Mouse (Mus musculus): ENCODE measurements around the gene Rbm34.
"Not testable (repeated sequence)": the region's sequence is repeated elsewhere in the genome, so short reads cannot be mapped to it uniquely, and the experiment has no call there.

Rbm34 gene

DNA sequence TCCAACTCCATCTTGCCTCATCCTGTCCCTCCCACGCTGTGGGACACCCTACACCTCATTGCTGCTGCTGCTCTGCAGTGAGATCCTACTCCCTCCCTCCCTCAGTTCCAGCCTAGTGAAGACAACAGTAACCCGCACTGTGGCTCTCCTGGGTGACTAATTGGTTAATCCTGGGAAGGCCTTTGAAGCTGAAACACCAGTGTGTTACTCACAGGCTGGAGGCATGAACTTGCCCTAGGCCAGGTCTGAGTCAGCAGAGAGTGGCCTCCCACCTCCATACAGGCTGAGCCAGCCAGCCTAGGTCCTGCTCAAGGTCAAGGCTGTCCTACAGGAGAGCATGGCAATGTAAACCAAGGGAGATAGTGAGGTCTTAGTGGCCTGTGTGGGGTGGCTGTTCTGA is 51.6 kb downstream of the Rbm34 start:
- no peak for DNase-seq (ENCODE audit: low spot score in 2 of 2)

DNA sequence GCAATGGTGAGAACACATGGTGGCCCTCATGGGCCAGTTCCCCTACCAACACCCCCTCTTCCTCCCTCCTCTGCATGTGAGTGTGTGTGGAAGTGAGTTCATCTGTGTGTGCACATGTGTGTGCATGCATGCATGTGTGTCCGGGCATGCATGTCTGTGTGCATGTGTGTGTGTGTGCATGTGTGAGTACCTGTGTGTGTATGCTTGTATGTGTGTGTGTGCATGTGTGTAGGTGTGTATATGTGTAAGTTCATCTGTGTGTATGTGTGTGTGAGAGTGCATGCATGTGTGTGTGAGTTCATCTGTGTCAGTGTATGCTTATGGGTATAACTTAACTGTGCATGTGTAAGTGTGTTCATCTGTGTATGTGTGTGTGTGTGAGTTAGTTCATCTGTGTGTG is 52.5 kb downstream of the Rbm34 start:
- DNase-seq (ENCODE audit: low spot score in 2 of 2): no peak

DNA sequence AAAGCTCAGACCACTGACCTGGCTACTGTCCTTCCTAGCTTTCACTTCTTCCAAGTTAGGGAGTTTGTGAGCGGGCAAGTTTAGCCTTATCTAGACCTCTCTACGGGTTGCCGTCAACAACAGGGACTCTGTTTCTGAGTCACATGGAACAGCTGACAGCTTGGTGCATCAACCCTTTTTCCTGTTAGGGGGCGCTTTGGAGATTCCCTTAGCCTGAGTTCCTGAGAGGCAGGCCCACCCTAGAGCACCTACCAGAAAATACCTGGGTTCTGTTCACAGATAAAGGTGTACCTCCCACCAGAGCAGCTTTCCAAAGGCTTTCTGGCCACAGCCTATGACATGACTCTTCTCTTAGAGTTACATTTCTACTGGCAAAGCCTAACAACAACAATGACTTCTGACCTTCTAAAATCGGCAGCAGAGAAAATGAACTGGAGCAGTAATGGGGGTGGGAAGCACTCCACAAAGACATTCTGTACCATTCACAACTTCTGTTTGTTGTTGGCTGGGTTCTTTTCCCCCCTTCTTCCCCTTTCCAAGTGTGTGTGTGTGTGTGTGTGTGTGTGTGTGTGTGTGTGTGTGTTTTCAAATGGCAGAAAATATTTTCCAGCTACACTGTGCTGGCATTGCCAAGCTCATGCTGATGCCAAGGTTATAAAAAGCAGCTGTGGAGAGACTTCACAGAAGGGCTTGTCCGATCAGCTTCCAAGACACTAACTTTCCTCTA is 53.5 kb downstream of the Rbm34 start:
- no peak for DNase-seq (ENCODE audit: low spot score in 2 of 2)

DNA sequence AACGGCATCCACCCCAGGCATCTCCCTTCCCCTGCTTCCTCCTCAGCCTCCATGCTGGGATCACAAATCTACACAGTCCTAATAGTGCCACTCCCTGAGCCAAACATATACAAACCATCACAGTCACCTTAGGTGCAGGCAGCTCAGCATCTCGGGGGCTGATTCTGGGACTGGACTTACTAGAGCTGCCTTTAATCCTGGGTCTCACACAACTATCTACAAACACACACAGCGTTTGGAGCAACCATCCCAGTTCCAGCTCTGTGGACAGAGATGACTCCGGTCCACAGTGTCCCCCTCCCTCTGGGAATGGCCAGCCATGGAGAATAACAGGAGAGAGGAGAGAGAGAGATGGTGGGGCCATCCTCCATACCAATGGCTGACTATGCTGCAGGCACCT is 54.3 kb downstream of the Rbm34 start:
- no peak for DNase-seq (ENCODE audit: low spot score in 2 of 2)

DNA sequence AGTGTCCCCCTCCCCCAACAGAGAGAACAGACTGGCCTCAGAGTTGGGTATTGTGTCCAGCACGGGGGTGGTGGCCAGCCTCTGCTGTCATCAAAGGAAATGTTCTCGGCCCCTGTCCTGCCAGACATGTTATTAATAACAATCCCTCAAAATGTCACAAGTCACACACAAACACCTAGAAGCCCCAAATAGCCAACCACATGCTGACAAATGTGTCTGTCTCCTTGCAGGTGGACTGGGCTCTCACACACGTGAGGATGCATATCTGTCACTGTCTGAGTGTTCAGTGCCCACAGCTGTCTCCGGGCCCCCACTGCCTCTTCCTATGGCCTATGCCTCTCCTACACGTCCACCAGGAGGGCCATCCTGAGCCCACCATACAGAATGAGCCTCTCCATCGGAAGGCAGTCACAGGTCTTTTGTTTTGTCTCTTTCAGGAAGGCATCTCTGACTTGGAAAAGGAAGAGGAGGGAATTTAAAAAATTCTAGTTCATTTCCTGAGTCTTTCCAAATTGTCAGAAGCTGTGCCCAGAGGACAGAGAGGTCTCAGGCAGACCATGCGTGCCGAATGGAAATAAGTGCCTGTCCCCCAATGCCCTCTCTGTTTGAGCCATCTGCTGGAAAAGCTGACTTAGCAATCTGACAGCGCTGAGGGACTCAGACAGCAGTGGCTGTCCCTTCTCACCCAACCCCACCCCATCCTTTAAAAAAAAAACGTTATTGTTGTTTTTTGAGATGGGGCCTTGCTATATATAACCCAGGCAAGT is 56.1 kb downstream of the Rbm34 start:
- DNase-seq (ENCODE audit: low spot score in 2 of 2): peak in 1 of 2 experiments; percentile 27

DNA sequence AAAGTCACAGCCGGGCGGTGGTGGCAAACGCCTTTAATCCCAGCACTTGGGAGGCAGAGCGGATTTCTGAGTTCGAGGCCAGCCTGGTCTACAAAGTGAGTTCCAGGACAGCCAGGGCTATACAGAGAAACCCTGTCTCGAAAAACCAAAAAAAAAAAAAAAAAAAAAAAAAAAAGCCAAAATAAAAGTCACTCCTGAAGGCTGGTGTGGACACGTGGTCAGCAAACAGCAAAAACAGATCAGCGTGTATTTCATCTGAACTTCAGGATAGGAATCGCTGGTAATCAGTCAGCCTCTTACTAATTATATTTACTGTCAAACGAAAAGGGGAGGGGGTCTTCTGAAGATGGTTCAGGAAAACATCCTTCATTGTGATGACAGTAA is 56.8 kb downstream of the Rbm34 start:
- not testable (repeated sequence) for DNase-seq (ENCODE audit: low spot score in 2 of 2)

DNA sequence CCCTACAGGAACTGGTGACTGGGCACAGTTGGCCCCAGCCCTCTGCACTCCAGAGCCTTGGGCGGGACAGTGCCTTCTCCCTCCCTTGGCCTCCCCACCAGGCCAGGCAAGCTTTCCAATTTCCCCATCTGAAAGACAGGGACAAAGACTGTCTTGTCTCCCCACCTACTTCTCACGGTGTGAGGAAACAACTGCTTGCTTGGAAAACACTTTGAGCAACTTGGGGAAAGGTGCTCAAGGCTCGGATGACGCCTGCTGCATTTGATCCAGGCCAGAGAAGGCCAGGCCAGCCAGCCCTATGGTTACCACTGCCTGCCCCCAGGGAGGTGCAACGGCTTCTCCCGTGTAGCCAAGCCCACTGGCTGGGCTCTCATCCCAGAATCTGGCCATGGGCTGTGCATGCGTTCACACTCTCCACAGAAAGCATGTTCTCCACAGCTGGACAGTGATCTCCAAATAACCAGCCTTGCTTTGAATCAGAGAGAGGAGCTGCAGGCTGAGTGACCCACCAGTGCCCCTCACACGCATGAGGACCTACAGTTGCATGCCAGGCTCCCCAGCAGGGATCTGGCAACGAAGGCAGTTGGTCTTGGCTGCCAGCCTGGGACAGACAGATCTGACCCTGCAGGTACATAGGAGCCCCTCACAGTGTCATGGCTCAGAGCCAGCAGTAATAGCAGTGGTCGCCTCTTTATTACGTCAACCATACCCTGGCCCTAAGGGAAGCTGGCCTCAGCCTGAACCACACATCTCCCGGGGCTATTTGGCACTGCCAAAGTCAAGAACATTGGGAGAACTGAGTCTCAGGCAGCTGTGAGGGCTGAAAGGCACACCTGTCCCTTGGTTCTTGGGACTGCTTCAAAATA is 57.4 kb downstream of the Rbm34 start:
- DNase-seq (ENCODE audit: low spot score in 2 of 2): no peak

DNA sequence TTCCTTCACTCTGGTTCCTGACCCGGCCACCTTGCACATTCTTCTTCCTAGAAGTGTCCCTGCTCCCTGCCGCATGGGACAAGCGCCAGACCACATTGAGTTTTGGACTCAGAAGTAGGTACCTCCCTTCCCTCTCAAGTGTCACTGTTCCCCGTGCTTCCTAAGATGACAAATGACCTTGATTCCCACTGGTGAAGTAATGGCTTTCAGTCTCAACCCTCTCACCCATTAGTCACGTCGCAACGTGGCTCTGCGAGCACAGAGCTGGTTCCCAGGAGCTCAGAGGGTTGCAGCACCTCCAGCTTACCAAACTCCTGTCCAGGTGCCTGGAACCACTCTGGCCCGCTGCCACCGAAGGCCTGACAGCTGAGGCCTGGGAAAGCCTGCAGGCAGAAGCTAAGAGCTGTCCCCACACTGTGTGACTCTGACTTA is 61.5 kb downstream of the Rbm34 start:
- no peak for DNase-seq (ENCODE audit: low spot score in 2 of 2)

DNA sequence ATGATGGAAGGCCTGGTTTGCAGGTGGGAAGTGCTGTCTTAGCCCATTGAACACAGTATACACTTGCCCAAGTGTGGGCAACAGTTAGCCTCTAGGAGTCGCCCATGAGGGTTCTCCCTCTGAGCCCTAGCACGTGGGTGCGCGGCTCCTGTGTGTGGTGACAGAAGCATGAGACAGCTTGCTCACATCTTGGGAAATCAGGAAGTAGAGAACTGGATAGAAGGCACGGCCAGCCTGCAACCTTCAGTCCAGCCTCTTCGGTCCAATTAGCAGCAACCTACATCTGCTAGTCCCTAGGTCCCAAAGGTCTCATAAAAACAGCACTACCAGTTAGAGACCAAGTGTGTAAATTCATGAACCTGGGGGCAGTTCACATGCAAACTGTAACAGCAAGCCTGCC is 62.1 kb downstream of the Rbm34 start:
- DNase-seq (ENCODE audit: low spot score in 2 of 2): no peak

DNA sequence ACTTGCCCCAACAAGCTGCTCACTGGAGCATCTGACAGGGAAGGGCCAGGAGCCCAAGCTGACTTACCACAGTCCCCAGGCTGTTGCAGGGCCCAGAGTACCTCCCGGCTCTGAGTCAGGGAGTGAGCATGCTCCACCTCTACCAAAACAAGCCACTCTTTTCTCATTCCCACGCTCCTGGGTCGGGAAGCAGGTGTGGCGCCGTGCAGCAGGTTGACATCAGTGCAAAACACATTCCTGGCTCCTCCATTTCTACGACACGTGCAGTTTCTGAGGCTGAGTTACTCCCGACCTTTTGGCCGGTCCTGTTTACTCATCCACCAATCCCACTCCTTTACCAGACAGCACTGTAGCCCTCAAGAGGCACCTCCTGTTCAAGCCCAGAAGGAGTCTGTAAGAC is 62.9 kb downstream of the Rbm34 start:
- no peak for DNase-seq (ENCODE audit: low spot score in 2 of 2)

DNA sequence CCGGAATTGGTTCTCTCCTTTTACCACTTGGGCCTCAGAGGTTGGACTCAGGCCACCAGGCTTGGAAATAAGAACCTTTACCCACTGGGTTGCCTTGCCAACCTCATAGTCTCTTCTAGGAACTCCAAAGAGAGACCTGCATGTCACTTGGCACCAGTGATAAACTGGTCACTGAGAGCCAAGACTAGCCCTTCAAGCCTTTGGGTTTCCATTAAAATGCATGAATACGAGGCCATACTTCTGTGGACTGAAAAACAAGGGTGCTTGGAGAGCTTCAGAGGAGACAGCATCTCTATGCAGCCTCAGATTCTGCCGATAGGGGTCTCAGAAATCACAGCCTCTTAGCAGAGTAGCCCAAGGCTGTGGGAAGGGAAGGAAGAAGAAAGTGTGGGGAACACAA is 63.5 kb downstream of the Rbm34 start:
- DNase-seq (ENCODE audit: low spot score in 2 of 2): no peak

DNA sequence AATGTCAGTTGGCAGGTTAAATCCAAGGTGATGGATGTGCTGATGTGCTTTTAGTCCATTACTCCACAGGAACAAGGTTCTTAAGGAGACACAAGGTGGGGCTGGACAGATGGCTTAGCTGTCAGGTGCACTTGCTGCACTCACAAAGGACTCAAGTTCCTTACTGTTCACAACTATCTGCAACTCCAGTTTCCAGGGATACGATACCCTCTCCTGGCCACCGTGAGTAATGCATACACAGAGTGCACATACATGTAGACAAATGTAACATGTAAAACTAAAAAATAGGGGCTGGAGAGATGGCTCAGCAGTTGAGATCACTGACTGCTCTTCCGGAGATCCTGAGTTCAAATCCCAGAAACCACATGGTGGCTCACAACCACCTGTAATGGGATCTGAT is 65.5 kb downstream of the Rbm34 start:
- DNase-seq (ENCODE audit: low spot score in 2 of 2): peak in 1 of 2 experiments; percentile 37

DNA sequence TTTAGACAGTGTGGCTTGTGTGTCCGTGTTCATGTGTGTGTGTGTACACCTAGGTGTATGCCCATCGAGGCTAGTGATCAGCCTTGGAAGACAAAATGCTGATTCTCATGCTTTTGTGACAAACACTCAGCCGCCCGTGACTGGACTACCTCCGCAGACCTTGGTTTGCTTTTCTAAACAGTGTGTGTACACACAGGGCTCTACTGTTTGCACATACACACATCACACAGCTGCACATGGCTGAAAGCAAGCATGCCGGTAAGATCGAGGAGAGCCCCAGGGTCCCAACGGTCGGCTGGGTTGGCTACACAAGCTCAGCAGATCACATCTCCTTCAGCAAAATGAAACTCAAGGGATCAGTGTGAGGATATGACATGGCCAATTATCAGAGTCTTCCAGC is 66.9 kb downstream of the Rbm34 start:
- DNase-seq (ENCODE audit: low spot score in 2 of 2): no peak

DNA sequence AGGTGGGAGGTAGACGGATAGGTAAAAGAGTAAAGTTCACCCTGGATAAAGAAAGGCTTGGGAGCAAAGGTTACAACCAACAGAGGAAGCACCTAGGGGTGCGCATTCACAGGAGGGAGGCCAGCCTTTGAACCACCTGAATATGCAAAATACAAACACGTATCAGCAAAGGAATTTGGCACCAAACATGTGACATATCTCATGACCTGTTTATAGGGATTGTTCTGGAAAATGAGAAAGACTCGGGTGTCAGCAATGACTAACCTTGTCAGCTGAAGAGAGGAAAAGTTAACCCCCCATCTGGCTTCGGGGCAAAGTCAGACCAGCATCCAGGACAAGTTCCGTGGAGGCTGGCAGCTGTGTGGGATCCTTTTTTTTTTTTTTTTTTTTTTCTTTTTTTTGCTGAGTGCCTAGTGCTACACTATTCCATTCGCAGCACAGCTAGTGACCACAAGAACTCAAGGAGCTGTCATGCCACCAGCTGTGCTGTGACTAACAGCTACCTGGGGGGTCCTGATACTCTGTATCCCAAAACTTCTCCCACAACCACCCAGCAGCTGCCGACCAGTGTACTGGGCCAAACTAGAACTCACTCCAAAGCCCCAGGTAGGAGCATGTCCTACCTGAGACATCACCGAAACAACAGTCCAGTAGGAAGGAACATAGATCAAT is 67.5 kb downstream of the Rbm34 start:
- no peak for DNase-seq (ENCODE audit: low spot score in 2 of 2)

DNA sequence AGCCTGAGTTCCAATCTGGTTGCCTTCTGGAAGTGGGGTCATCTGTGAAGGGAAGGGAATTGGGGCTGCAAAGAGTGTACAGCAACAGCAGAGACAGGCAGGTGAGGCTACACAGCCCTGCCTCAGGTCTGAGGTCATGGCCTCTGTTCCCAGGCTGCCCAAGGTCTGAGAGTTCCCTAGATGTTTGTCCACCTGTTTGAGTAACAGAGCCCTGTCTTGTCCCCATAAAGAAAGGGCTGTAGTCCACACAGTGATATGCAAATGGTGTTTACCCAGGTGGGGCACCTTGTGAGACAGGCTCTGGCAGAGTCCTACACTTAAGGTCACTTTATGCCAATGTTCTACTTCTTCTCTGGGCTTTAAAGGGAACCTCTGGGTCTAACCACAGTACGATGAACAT is 69.3 kb downstream of the Rbm34 start:
- DNase-seq (ENCODE audit: low spot score in 2 of 2): no peak

DNA sequence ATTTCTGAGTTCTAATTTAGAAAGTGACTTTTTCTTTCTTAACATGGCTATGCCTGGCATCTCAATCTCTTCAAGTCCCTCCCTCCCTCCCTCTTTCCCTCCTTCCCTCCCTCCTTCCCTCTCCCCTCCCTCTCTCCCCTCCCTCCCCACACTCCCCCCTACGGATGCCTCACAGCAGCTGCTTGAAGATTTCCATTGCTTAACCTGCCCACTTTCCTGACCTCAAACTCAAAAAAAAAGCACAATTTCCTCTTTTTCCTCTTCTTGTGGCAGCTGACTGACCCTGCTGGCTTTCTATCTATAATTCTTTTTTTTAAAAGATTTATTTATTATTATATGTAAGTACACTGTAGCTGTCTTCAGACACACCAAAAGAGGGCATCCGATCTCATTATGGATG is 69.8 kb downstream of the Rbm34 start:
- DNase-seq (ENCODE audit: low spot score in 2 of 2): no peak
